Mouse (Mus musculus): ENCODE measurements around the gene Mex3a.

Mex3a gene

DNA sequence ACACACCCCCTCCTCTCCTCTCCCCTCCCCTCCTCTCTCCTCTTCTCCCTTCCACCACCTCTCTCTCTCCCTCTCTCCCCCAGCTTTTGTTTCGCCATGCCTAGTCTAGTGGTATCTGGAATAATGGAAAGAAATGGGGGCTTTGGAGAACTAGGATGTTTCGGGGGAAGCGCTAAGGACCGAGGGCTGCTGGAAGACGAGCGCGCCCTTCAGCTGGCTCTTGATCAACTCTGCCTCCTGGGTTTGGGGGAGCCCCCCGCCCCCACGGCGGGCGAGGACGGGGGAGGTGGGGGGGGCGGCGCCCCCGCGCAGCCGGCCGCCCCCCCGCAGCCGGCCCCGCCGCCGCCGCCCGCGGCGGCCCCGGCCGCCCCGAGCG, at the start of gene Mex3a:
TSS of gene Mex3a (plus strand) at position 97 of the 376 bp plus-strand sequence.
- DNase-seq, result peak in 1 of 2 experiments; percentile 24

DNA sequence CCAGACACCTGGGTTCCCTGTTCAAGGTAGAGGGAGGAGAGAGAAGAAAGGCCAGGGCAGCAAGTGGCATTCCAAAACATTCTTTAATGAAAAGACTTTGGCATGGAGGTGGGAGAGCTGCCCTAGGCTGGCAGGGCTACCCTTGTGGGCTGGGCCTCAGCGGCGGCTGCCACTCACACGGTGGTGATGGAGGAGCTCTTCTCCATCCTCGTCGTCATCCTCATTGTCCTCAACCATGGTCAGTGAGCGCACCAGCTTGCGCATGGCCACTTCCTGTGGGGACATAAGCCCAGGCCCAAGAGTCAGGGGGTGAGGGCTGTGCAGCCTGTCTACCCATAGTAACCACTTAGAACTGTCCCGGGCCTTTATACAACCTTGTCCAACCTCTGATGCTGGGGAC, 49.1 kb upstream of the Mex3a start:
- DNase-seq, result no peak

DNA sequence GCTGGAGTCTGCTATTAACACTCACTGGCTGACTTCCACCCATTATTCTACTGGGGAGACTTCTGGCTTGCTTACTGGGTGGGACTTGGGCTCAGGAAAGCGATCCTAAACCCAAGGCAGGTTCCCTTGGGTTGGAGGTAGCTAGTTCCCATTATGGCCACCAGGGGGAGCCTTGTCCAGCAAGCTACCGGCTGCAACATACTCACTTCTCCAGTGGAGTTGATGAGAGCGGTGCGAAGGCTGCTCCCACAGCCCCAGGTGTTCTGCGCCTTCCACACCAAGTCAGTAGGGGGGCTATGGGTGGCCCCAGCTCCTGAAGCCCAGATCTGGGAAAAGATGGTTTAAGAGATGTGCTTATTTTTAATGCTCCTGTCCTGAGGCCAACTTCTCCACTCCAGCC, 48.6 kb upstream of the Mex3a start:
- DNase-seq, result peak; percentile 89 to 90

DNA sequence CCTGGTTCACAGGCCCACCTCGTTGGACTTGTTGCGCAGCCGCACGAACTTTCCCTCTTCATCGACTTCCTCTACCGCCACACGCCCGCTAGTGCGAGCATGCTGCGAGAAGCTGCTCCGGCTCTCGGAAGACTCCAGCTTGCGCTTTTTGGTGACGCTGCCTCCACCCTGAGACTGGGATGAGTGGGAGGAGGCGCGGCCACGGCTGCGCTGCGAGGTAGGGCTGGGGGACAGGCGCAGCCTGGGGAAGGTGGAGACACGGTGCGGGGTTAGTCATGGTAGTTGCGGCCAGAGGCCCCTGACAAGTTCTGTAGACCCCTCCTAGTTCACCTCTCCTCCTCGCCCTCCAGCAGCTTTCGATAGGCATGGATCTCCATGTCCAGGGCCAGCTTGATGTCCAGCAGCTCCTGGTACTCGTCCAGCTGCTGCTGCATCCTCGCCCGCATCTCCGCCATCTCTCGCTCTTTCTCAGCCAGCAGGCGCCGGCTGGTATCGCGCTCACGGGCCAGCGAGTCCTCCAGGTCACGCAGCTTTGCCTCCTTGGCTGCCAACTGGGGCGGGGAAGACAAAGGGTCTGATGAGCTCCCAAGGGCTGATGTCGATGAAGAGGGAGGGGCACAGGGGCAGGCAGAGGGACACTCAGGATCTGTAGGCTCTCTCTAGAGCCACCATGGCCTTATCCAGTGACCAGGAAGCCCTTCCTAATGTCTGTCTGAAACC, 47.4 kb upstream of the Mex3a start:
- peak; percentile 55 to 64 for DNase-seq

DNA sequence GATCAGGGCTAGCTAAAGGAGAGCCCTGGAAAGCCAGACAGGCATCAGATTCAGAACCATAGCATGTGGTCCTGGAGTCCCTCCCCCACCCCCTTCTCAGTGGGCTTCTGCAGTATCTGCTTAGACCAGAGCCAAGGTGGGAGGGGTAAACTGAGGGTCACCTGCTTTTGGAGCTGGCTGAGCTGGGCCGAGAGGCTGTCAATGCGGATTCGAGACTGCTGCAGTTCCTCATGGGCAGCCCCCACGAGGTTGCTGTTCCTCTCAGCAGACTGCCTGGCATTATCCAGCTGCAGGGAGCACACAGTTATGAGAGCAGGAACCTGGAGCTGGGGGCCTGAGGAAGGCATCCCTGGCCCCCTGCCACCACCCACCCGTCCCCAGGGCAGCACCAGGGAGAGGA, 46.2 kb upstream of the Mex3a start:
- DNase-seq, result no peak

DNA sequence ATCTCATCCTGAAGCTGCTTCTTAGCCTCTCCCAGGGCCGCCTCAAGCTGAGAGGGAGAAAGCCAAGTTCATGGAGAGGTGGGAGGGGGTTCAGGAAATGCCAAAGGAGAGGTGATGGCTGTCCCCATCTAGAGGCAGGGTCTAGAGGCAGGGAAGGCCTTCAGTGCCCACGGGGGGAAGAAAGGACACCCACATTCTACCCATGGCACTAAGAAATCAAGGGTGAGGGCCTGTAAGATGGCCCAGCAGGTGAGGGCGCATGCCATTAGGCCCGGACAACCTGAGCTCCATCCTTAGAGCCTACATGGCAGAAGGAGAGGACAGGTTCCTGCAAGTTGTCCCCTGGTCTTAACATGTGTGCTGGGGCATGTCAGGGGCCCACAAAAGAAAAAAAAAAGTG, 45.3 kb upstream of the Mex3a start:
- DNase-seq, result no peak

DNA sequence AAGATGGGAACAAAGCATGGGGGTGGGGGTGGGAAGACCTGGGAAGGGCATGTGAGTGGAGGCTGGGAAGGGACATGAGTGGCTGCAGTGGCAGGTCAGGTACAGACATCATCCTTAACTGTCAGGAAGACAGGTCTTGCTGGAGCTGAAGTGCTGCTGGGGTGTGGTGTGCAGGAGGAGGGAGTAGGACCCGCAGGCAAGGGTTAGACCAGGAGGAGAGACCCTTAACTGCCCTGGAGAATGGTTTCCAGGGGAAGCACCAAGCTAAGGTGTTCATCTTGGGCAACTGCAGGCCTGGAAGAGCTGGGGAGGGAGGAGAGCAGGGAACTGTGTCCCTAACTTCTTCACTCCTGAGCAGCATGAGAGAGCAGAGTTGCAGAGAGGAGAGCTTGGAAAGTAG, 44.8 kb upstream of the Mex3a start:
- no peak for DNase-seq

DNA sequence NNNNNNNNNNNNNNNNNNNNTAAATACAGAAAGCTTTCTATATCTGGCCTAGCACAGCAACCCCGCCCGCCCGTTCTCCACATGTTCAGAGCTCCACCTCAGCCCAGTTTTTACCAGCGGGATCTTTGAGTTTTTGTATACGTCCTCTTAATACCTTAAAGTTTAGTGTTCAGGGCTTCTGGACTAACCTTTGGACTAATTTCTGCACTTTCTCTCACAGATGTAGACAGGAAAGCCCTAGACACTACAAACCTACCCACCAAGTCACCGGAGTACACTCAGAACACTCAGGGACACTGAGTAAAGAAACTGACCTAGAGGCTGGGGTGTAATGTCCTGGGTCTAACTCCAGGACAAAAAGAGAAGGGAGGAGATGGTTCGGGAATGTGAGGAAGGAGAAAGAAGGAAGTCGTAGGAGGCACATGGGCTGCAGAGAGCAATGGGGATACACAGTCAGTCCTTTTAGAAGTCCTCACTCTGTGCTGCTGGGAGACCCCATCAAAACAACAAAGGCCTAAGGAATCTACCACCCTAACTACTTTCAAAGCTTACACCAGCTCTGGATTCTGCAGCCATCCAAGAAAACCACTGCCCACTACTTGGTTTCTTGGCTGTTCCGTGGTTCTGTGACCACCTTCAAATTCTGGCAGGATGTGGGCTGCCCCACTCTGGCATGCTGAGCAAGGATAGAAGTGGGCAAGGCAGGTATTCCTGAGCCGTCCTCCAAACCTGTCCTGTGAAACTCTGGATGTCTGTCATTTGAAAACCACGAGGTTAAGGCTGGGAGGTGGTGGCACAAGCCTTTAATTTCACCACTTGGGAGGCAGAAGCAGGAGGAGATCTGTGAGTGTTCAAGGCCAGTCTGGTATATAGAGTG, 38.3 kb upstream of the Mex3a start:
- no peak for DNase-seq

DNA sequence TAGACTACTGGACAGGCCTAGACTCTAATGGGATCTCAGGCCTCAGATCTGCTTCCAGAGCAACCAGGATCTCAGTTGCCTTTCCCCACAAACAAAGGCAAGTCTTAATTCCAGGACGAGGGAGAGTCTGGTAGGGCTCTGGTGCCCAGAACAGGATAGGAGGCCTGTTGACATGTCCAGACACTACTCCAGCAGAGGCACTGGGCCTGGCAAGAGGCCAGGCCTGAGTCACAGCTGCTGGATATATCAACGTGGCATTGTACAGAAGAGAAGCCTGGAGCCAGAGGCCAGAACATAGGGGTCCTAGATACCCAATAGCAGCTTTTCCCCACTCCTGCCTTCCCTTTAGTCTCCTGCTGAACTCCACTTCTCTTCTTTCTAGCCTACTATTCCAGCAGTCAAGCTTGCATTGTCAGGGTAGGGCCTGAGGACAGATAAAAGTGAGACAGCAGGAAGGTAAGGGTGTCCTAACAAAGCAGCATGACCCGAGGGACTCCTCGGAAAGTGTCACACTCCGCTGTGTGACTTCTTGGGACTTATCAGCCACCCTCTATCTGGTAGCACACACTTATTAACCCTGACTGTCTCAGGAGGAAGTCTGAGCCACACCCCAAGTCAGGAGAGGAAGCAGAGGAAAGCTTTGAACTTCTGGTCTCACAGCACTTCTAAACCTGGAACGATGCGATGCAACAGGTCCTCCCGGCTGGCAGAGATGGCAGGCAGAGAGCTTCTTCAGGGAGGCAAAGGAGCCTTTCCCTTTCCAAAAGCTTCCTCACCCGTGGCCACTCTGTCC, 37.2 kb upstream of the Mex3a start:
- no peak for DNase-seq

DNA sequence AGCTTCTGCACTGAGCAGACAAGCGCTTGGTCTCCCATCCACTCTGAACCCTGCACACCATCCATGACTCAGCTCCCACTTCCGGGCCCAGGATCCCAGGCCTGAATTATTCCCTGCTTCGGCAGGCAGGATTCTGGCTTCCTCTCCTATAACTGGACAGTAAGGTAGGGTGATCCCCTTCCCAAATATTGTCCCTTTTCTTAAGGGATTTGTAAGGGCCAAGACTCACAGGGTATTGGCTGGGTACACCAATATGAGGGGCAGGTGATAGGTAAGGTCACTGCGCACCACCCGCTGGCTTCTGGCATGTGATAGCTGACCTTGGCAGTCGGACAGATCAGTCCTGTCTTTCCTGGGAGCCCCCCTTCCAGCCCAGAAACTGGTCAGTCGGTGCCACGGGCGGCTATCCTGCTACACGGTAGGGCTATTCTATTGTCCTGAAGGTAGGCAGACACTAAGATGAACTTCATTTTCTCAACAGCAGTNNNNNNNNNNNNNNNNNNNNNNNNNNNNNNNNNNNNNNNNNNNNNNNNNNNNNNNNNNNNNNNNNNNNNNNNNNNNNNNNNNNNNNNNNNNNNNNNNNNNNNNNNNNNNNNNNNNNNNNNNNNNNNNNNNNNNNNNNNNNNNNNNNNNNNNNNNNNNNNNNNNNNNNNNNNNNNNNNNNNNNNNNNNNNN, 36.3 kb upstream of the Mex3a start:
- no peak for DNase-seq

DNA sequence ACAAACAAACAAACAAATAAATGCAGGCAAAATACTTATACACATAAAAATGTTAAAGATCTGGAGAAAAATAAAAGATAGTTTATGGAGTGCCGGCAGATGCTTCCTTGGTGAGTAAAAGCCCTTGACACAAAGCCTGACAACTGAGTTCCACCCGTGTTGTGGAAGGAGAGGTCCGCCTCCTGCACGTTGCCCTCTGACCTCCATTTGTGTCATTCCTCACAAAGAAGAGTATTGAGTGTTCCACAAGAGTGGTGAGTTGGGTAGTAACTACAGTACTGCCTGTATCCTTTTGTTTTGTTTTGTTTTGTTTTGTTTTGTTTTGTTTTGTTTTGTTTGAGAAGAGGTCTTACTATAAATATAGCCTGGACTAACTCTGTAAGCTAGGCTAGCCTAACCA, 32.6 kb upstream of the Mex3a start:
- no peak for DNase-seq

DNA sequence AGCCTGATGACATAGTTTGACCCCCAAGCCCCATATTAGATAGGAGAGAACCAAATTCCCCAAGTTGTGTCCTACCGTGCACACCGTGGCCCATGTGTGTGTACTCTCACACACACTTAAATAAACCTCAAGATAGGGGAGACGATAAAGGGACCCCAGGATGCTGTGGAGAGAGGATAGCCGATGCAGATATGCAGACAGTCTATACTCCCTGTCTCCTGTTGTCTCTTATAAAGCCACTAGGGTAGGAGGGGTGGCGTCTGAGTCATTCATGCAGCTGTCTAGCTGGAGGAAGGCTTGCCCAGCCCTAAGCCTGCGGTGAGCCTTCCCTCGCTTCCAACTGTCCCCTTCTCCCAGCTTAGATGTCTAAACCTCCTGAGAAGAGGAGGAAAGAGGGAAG, 32.1 kb upstream of the Mex3a start:
- DNase-seq, result no peak

DNA sequence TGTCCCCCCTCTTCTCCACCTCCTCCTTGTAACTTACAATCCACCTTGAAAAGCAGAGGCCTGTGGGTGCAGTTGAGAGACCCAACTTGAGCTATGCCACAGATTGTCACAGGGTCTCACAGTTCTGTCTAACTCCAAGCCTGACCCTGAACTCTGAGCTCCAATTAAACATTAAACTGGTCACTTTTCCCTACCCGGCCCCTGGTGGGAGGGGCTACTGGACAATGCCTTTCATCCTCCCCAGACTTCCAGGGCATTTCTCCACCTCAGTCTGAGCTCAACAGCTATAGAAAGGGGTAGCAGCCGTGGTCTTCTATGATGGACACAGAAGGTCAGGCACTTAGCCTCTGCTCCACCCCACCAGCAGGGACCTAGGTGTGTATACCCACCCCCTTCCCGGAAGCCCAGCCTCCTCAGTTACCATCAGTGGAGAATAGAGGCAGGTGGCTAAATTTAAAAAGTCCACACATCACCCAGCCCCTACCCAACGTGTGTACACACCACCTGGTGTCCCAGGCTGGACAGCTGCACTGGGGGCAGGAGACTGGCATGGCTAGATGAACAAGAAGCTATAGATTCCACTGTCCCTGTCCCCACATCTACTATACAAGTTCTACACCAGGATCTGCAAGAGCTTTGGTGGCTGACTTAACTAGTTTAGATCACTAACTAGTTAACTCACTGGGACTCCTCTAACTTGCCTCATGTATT, 31.4 kb upstream of the Mex3a start:
- DNase-seq, result no peak

DNA sequence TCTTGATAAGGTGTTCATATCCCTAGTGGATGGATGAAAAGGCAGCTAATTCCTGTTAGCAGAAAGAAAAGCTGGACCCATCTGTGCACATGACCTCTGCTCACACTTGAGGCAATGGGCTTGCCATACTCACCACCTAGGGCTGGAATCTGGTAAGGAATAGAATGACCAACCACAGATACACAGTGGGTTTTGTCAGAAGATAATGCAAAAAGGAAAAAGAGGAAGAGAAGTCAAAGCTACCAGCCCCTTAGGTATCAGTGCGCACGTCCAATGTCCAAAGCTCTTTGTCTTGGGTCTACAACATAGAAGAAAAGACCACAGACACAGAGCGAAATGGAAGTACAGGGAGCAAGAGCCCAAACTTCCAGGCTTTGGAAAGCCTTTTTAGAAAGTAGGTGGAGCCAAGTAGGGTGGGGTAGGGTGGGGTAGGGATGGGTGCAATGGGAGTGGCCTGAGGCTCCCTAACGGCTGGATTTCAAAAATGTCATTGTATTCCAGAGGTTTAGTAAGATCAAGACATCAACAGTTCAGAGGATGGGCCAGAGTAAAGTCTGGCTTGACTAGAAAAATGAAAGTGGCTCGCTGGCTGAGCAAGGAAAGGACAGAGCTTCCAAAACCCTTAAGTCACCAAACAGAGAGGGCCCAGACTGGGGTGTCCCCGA, 30.7 kb upstream of the Mex3a start:
- peak in 1 of 2 experiments; percentile 2 for DNase-seq

DNA sequence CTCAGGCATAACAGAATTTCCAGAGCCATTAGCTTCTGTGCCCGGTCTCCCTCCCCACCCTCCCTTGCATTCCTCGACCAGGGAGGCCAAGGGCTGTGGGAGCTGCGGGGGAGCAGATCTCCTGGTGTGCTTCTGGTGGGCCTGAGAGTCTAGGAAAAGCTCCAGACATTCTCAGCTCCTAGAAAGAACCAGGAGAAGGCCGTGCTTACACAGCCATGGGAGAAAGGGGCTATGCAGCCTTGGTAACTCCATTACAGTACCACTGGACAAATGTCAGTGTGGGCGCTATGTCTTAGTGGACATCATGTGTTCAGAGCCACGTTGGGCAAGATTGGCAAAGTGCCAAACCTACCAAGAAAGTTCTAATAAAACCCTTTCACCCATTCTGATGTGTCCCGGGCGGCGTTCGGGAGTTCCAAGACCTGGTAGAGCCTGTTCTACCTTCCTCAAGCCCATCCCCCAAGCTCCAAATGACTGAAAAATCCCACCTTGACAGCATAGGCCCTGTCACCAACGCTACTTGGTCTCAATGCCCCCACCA, 30.1 kb upstream of the Mex3a start:
- DNase-seq, result no peak

DNA sequence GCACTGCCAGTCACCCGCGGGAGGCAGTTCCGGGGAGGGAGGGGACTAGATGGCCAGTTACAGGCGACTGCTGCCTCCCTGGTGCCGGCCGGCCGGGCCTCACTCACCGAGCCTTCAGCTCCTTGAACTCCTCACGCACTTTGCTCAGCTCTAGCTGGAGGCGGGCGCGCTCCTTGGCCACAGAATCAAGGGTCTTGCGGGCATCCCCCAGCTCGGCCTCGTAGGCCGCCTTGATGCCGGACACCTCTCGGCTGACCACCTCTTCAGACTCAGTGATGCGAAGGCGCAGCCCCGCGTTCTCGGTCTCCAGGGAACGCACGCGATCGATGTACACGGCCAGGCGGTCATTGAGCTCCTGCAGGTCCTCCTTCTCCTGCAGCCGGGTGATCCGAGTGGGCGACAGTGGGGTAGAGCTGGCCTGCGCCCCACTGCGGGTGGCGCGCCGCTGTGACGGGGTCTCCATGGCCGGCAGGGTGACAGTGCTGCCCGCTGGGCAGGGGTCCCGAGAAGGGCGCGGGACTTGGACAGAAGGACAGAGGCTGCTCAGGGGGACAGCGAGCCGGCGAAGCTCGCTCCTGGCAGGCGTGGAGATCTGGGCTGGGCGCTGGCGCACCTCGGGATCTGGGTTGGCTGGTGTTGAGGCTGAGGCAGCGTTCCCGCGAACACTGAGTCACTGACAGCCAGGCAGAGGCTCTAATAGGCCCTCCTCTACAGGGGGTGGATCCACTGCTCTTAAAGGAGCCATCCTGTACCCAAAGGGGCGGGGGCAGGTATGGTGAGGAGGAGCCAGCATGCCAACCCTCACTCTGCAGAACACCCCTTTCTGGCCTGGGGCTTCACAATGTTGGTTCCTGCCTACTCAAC, 29.3 kb upstream of the Mex3a start:
- DNase-seq, result peak; percentile 69 to 77

DNA sequence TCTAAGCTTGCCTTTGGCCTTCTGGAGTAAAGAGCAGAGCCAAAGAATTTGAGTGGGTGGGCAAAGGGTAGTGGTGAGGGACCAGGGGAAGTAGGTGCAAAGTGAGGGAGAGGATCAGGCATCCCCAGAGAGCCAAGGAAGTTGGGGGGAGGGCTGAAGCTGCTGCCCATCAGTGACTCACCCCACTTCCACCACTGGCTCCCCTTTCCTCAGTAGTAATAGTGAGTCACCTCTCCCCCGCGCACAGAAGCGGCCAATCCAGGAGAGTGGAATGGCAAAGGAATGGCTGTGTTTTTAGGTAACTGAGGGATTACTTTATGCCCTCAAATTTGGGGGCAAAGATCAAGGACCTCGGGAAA, 28.7 kb upstream of the Mex3a start:
- no peak for DNase-seq

DNA sequence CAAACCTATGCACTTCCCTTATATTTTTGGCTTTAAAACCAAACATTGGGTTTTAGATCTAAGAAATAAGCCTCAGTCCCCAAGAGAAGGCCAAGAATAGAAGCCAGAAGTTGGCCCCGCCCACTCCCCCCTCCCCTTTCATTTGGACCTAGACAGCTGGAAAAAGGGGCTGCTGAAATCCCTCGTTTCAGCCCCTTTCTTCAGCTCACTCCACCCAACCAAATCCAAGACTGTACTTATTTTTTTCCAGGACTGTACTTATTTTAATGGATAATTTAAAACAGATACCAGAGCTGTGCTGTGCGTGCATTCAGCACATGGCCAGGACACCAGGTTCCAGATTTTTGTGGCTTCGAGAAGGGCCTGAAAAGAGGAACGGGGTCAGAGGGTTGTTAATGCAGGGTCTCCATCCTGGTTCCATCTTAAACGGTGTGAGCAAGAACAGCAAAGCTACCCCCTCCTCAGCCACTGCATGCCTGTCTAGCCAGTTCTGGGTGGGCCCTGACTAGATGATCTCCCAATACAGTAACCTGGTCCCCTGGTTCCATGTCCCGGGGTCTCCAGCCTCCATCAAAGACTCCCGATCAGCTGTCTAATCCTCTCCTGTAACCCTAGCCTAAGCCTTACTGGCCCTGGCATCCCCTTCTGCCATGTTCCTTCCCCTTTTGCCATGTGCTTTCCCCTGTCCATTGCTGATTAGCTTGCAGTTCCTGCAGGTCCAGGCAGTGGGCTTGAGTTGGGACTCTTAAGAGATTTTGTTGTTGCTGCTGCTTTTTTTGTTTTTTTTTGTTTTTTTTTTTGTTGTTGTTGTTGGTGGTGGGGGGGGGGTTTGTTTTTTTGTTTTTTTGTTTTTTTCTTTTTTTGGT, 28.1 kb upstream of the Mex3a start:
- no peak for DNase-seq

DNA sequence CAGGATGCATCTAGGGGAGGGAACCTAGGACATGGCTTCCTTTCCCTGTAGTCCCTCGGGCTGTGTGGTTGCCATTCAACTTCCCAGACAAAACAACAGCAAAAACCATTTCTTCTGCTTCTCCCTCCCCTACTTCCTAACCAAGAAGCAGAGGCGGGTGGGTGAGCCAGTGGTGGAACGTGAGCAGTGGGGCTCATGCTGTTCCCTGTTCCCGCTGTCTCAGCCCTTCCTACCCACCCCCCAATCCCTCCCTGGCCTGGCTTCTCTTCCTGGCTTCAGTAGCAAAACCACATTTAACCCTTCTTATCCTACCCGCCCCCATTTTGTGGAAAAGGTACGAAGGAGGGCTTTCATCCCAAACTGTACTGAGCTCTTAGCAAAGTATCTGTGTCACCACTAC, 27.1 kb upstream of the Mex3a start:
- DNase-seq, result no peak

DNA sequence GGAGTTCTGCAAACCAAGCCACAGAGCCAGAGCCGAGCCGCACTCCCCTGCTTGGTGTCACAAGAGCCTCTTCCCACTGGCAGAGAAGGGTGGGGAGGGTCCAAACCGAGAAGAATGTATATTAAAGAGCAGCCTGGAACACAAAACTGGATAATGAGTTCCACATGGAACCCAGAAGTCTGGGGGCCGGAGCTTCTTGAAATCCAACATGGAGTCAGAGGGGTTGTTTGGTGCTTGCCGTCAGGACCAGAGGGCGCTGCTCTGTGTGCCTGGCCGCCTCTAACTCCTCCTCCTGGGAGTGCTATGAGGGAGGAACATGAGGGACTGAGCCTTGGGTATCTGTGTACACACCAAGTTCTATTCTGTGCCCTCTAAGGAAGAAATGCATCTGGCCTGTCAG, 26.4 kb upstream of the Mex3a start:
- DNase-seq, result no peak
